Mouse (Mus musculus) bone marrow macrophage, adult 2 months (primary cell): ENCODE measurements around the gene Cpm.

ENCODE experiments used
- CTCF ChIP-seq: IDR thresholded peaks from 2 replicates; pipeline ENCODE4 v1.5.1; 2012; ENCODE audit warnings: low read depth, mild to moderate bottlenecking, low read length, moderate library complexity
- POLR2A ChIP-seq: IDR thresholded peaks from 2 replicates; pipeline ENCODE4 v1.6.1; 2012; ENCODE audit warnings: mild to moderate bottlenecking, low read depth, low read length, borderline replicate concordance

- no peak for TF ChIP-seq CTCF
- TF ChIP-seq POLR2A, result no peak
These were observed 48.9 kb upstream of the Cpm start for GRCm38 (mm10) chr10:117580405-117580804.
